Mouse (Mus musculus): ENCODE measurements around the gene Arhgap19. TPM values are rescaled to one million over a fixed set of nuclear protein-coding genes. Genes with fewer than 3 reads are reported as not detected.

Gene Arhgap19
- polyA plus RNA-seq, 1 experiment from 2014 or later: 31.5 TPM

GRCm38 (mm10) chr19:41786896-41787295, 15.0 kb downstream of the Arhgap19 start:
- Histone ChIP-seq H3K4me3 (ENCODE audit: low read depth, low read length) (no peak overlapping the region), H3K9me3 (ENCODE audit: control insufficient read depth, low read length) (no peaks in the 10 kb centered on the region), H3K9ac (ENCODE audit: low read depth, low read length) (no peak overlapping the region), H3K4me2 (replicated peaks; ENCODE audit: low read depth, low read length) (no peak overlapping the region), H3K4me1 (replicated peaks; ENCODE audit: control insufficient read depth, insufficient read depth, low read length) (no peaks in the 10 kb centered on the region), H3K27ac (ENCODE audit: low read depth, low read length) (no peak overlapping the region), H3K27me3 (ENCODE audit: control insufficient read depth, insufficient read depth, low read length) (no peaks in the 10 kb centered on the region), H3K36me3 (ENCODE audit: control insufficient read depth, insufficient read depth, low read length) (0 out of 2 replicates have a peak, but pooled peaks cover 2% of the 10 kb centered on the region)
- ATAC-seq (ENCODE audit: low FRiP score) (no peak), DNase-seq (ENCODE audit: low spot score) (no peak)
- WGBS: 88% methylated on average over 1 of the region's 1 CpGs

- ATAC-seq (ENCODE audit: low FRiP score) (no peak), DNase-seq (ENCODE audit: low spot score) (no peak)
- Histone ChIP-seq H3K4me3 (ENCODE audit: low read depth, low read length) (no peak overlapping the region), H3K27me3 (ENCODE audit: control insufficient read depth, insufficient read depth, low read length) (no peaks in the 10 kb centered on the region), H3K9me3 (ENCODE audit: control insufficient read depth, low read length) (no peaks in the 10 kb centered on the region), H3K4me2 (replicated peaks; ENCODE audit: low read depth, low read length) (no peak overlapping the region), H3K27ac (ENCODE audit: low read depth, low read length) (no peak overlapping the region), H3K9ac (ENCODE audit: low read depth, low read length) (no peak overlapping the region), H3K36me3 (ENCODE audit: control insufficient read depth, insufficient read depth, low read length) (peaks cover 6% of the 10 kb centered on the region; the same call in 1 of the 2 replicates), H3K4me1 (replicated peaks; ENCODE audit: control insufficient read depth, insufficient read depth, low read length) (no peaks in the 10 kb centered on the region)
- 89% methylated on average over 6 of the region's 6 CpGs for WGBS
Observed at GRCm38 (mm10) chr19:41777514-41777913, 24.3 kb downstream of the Arhgap19 start.

- Histone ChIP-seq H3K9ac (ENCODE audit: low read depth, low read length) (no peak overlapping the region), H3K9me3 (ENCODE audit: control insufficient read depth, low read length) (no peaks in the 10 kb centered on the region), H3K4me1 (replicated peaks; ENCODE audit: control insufficient read depth, insufficient read depth, low read length) (no peaks in the 10 kb centered on the region), H3K27me3 (ENCODE audit: control insufficient read depth, insufficient read depth, low read length) (no peaks in the 10 kb centered on the region), H3K4me2 (replicated peaks; ENCODE audit: low read depth, low read length) (no peak overlapping the region), H3K36me3 (ENCODE audit: control insufficient read depth, insufficient read depth, low read length) (peaks cover 3% of the 10 kb centered on the region; the same call in 1 of the 2 replicates), H3K4me3 (ENCODE audit: low read depth, low read length) (no peak overlapping the region), H3K27ac (ENCODE audit: low read depth, low read length) (no peak overlapping the region)
- 95% methylated on average over 7 of the region's 7 CpGs for WGBS
- ATAC-seq (ENCODE audit: low FRiP score): no peak
- no peak for DNase-seq (ENCODE audit: low spot score)
Observed at GRCm38 (mm10) chr19:41768711-41769110, 33.1 kb downstream of the Arhgap19 start.

- WGBS: 86% methylated on average over 5 of the region's 5 CpGs
- no peaks in the 10 kb centered on the region for H3K4me1 ChIP-seq (replicated peaks; ENCODE audit: control insufficient read depth, insufficient read depth, low read length)
- no peaks in the 10 kb centered on the region for H3K9me3 ChIP-seq (ENCODE audit: control insufficient read depth, low read length)
- no peak overlapping the region for H3K27ac ChIP-seq (ENCODE audit: low read depth, low read length)
- no peak for ATAC-seq (ENCODE audit: low FRiP score)
- no peak overlapping the region for H3K4me2 ChIP-seq (replicated peaks; ENCODE audit: low read depth, low read length)
- H3K36me3 ChIP-seq (ENCODE audit: control insufficient read depth, insufficient read depth, low read length): no peaks in the 10 kb centered on the region
- no peak overlapping the region for H3K4me3 ChIP-seq (ENCODE audit: low read depth, low read length)
- no peaks in the 10 kb centered on the region for H3K27me3 ChIP-seq (ENCODE audit: control insufficient read depth, insufficient read depth, low read length)
- H3K9ac ChIP-seq (ENCODE audit: low read depth, low read length): no peak overlapping the region
- DNase-seq (ENCODE audit: low spot score): no peak
Observed at GRCm38 (mm10) chr19:41766628-41767027, 35.2 kb downstream of the Arhgap19 start.

GRCm38 (mm10) chr19:41763870-41764660, 37.8 kb downstream of the Arhgap19 start:
- 37% methylated on average over 12 of the region's 12 CpGs for WGBS
- ATAC-seq (ENCODE audit: low FRiP score) (peak; percentile 55; the same call in 1 of the 2 replicates), DNase-seq (ENCODE audit: low spot score) (peak; percentile 95)
- Histone ChIP-seq H3K4me2 (replicated peaks; ENCODE audit: low read depth, low read length) (no peak overlapping the region), H3K4me3 (ENCODE audit: low read depth, low read length) (no peak overlapping the region), H3K27ac (ENCODE audit: low read depth, low read length) (no peak overlapping the region), H3K4me1 (replicated peaks; ENCODE audit: control insufficient read depth, insufficient read depth, low read length) (no peaks in the 10 kb centered on the region), H3K9me3 (ENCODE audit: control insufficient read depth, low read length) (no peaks in the 10 kb centered on the region), H3K9ac (ENCODE audit: low read depth, low read length) (no peak overlapping the region), H3K36me3 (ENCODE audit: control insufficient read depth, insufficient read depth, low read length) (no peaks in the 10 kb centered on the region), H3K27me3 (ENCODE audit: control insufficient read depth, insufficient read depth, low read length) (no peaks in the 10 kb centered on the region)

GRCm38 (mm10) chr19:41761529-41761928, 40.3 kb downstream of the Arhgap19 start:
- Histone ChIP-seq H3K4me3 (ENCODE audit: low read depth, low read length) (no peak overlapping the region), H3K4me2 (replicated peaks; ENCODE audit: low read depth, low read length) (no peak overlapping the region), H3K9ac (ENCODE audit: low read depth, low read length) (no peak overlapping the region), H3K36me3 (ENCODE audit: control insufficient read depth, insufficient read depth, low read length) (no peaks in the 10 kb centered on the region), H3K9me3 (ENCODE audit: control insufficient read depth, low read length) (no peaks in the 10 kb centered on the region), H3K27me3 (ENCODE audit: control insufficient read depth, insufficient read depth, low read length) (no peaks in the 10 kb centered on the region), H3K4me1 (replicated peaks; ENCODE audit: control insufficient read depth, insufficient read depth, low read length) (no peaks in the 10 kb centered on the region), H3K27ac (ENCODE audit: low read depth, low read length) (no peak overlapping the region)
- no peak for ATAC-seq (ENCODE audit: low FRiP score)
- 50% methylated on average over 9 of the region's 9 CpGs for WGBS
- DNase-seq (ENCODE audit: low spot score): peak; percentile 60

GRCm38 (mm10) chr19:41759765-41760164, 42.1 kb downstream of the Arhgap19 start:
- Histone ChIP-seq H3K36me3 (ENCODE audit: control insufficient read depth, insufficient read depth, low read length) (no peaks in the 10 kb centered on the region), H3K4me1 (replicated peaks; ENCODE audit: control insufficient read depth, insufficient read depth, low read length) (peaks cover 3% of the 10 kb centered on the region; the same call in 1 of the 2 replicates), H3K4me3 (ENCODE audit: low read depth, low read length) (no peak overlapping the region), H3K27ac (ENCODE audit: low read depth, low read length) (no peak overlapping the region), H3K27me3 (ENCODE audit: control insufficient read depth, insufficient read depth, low read length) (no peaks in the 10 kb centered on the region), H3K9ac (ENCODE audit: low read depth, low read length) (no peak overlapping the region), H3K9me3 (ENCODE audit: control insufficient read depth, low read length) (no peaks in the 10 kb centered on the region), H3K4me2 (replicated peaks; ENCODE audit: low read depth, low read length) (no peak overlapping the region)
- ATAC-seq (ENCODE audit: low FRiP score): no peak
- DNase-seq (ENCODE audit: low spot score): no peak
- WGBS: 78% methylated on average over 6 of the region's 6 CpGs

GRCm38 (mm10) chr19:41759270-41759669, 42.6 kb downstream of the Arhgap19 start:
- Histone ChIP-seq H3K27me3 (ENCODE audit: control insufficient read depth, insufficient read depth, low read length) (no peaks in the 10 kb centered on the region), H3K4me2 (replicated peaks; ENCODE audit: low read depth, low read length) (no peak overlapping the region), H3K4me1 (replicated peaks; ENCODE audit: control insufficient read depth, insufficient read depth, low read length) (peaks cover 3% of the 10 kb centered on the region; the same call in 1 of the 2 replicates), H3K4me3 (ENCODE audit: low read depth, low read length) (no peak overlapping the region), H3K36me3 (ENCODE audit: control insufficient read depth, insufficient read depth, low read length) (no peaks in the 10 kb centered on the region), H3K27ac (ENCODE audit: low read depth, low read length) (no peak overlapping the region), H3K9me3 (ENCODE audit: control insufficient read depth, low read length) (no peaks in the 10 kb centered on the region), H3K9ac (ENCODE audit: low read depth, low read length) (no peak overlapping the region)
- ATAC-seq (ENCODE audit: low FRiP score) (no peak), DNase-seq (ENCODE audit: low spot score) (no peak)
- WGBS: 84% methylated on average over 5 of the region's 5 CpGs

- peaks cover 5% of the 10 kb centered on the region for H3K4me1 ChIP-seq (replicated peaks; ENCODE audit: control insufficient read depth, insufficient read depth, low read length)
- no peak overlapping the region for H3K27ac ChIP-seq (ENCODE audit: low read depth, low read length)
- no peaks in the 10 kb centered on the region for H3K36me3 ChIP-seq (ENCODE audit: control insufficient read depth, insufficient read depth, low read length)
- 68% methylated on average over 15 of the region's 15 CpGs for WGBS
- no peaks in the 10 kb centered on the region for H3K9me3 ChIP-seq (ENCODE audit: control insufficient read depth, low read length)
- ATAC-seq (ENCODE audit: low FRiP score): peak; percentile 43
- no peak for DNase-seq (ENCODE audit: low spot score)
- 0 out of 2 replicates have a peak, but pooled peaks cover 2% of the 10 kb centered on the region for H3K27me3 ChIP-seq (ENCODE audit: control insufficient read depth, insufficient read depth, low read length)
- H3K9ac ChIP-seq (ENCODE audit: low read depth, low read length): no peak overlapping the region
- no peak overlapping the region for H3K4me2 ChIP-seq (replicated peaks; ENCODE audit: low read depth, low read length)
- H3K4me3 ChIP-seq (ENCODE audit: low read depth, low read length): no peak overlapping the region
Observed at GRCm38 (mm10) chr19:41754760-41755159, 47.1 kb downstream of the Arhgap19 start.

Data from hindbrain, embryonic 11.5 days (tissue).